Mouse (Mus musculus) bone marrow macrophage, adult 2 months (primary cell): Measurements from ENCODE around the gene Dguok. TPM values are rescaled to one million over a fixed set of nuclear protein-coding genes. Genes with fewer than 3 reads are reported as not detected.
A peak's percentile ranks its signal among the peaks of the same experiment; 100 is the strongest.

Experiments used
- H3K27ac ChIP-seq: 2 replicates; pipeline ENCODE4 v1.5.1; 2012; ENCODE audit warnings: low read depth, low read length; ENCODE audit not compliant: insufficient read depth
- H3K4me1 ChIP-seq: 2 replicates; pipeline ENCODE4 v1.6.1; 2012; ENCODE audit warnings: low read length; ENCODE audit not compliant: control insufficient read depth, insufficient read depth
- H3K4me3 ChIP-seq: 2 replicates; pipeline ENCODE4 v1.5.1; 2012; ENCODE audit warnings: mild to moderate bottlenecking, low read length, moderate library complexity; ENCODE audit not compliant: insufficient read depth
- CTCF ChIP-seq: IDR thresholded peaks from 2 replicates; pipeline ENCODE4 v1.5.1; 2012; ENCODE audit warnings: low read depth, mild to moderate bottlenecking, low read length, moderate library complexity
- POLR2A ChIP-seq: IDR thresholded peaks from 2 replicates; pipeline ENCODE4 v1.6.1; 2012; ENCODE audit warnings: mild to moderate bottlenecking, low read depth, low read length, borderline replicate concordance
- polyA plus RNA-seq: library from polyadenylated mRNA; stranded (reverse); fragments of >200 nt; gene quantifications from 2 replicates; pipeline ENCODE4 v1.2.4, GENCODE M21; 2012; ENCODE audit not compliant: missing spikeins, insufficient read depth, insufficient read length

Gene Dguok
- polyA plus RNA-seq, 1 experiment = 61.5 TPM

- 0 out of 2 replicates have a peak overlapping the region, but pooled peaks have one; percentile 8 for H3K27ac ChIP-seq
- H3K4me1 ChIP-seq = peaks cover 56% of the 10 kb centered on the region
- no peak overlapping the region for H3K4me3 ChIP-seq
- TF ChIP-seq CTCF (no peak), POLR2A (no peak)
Measured at GRCm38 (mm10) chr6:83437225-83437624, 69.5 kb downstream of the Dguok start.

- Histone ChIP-seq H3K4me3 (no peak overlapping the region), H3K27ac (no peak overlapping the region), H3K4me1 (peaks cover 54% of the 10 kb centered on the region)
- TF ChIP-seq POLR2A (no peak), CTCF (no peak)
Measured at GRCm38 (mm10) chr6:83436547-83436946, 70.2 kb downstream of the Dguok start.

GRCm38 (mm10) chr6:83435174-83435573 lies 71.6 kb downstream of the Dguok start:
- TF ChIP-seq CTCF (no peak), POLR2A (no peak)
- Histone ChIP-seq H3K4me3 (no peak overlapping the region), H3K27ac (no peak overlapping the region)

GRCm38 (mm10) chr6:83433546-83433945 lies 73.2 kb downstream of the Dguok start:
- TF ChIP-seq POLR2A = no peak
- no peak for TF ChIP-seq CTCF
- Histone ChIP-seq H3K4me3 (no peak overlapping the region), H3K27ac (peak overlapping the region; percentile 32), H3K4me1 (peaks cover 48% of the 10 kb centered on the region)

More at GRCm38 (mm10) chr6:83435174-83435573, 71.6 kb downstream of the Dguok start:
- H3K4me1 ChIP-seq = peaks cover 44% of the 10 kb centered on the region

GRCm38 (mm10) chr6:83432966-83433365 lies 73.8 kb downstream of the Dguok start:
- peaks cover 54% of the 10 kb centered on the region for H3K4me1 ChIP-seq
- no peak overlapping the region for H3K4me3 ChIP-seq
- no peak overlapping the region for H3K27ac ChIP-seq
- no peak for TF ChIP-seq CTCF
- TF ChIP-seq POLR2A = no peak

Other genes with a start within 250 kb of the Dguok start
- 21.1 and 28.1 TPM in 2 replicates for gene Mthfd2, start 181.1 kb downstream of the Dguok start, polyA plus RNA-seq
- gene Mob1a, start 181.0 kb downstream of the Dguok start, polyA plus RNA-seq = 166 and 182 TPM in 2 replicates
- gene Bola3, start 157.8 kb downstream of the Dguok start, polyA plus RNA-seq = 24.8 and 35.7 TPM in 2 replicates
- gene Tet3, start 47.9 kb downstream of the Dguok start, polyA plus RNA-seq = 46.8 and 46.9 TPM in 2 replicates
- 4.6 and 4.7 TPM in 2 replicates for gene Actg2, start 29.3 kb upstream of the Dguok start, polyA plus RNA-seq
- 28.8 and 36.4 TPM in 2 replicates for gene Stambp, start 65.8 kb upstream of the Dguok start, polyA plus RNA-seq
- not detected in 2 replicates for gene Clec4f, start 149.2 kb upstream of the Dguok start, polyA plus RNA-seq
- 3.6 and 5.1 TPM in 2 replicates for gene Cd207, start 170.9 kb upstream of the Dguok start, polyA plus RNA-seq
- not detected in 2 replicates for gene Vax2, start 204.3 kb upstream of the Dguok start, polyA plus RNA-seq
- gene Atp6v1b1, start 236.0 kb upstream of the Dguok start, polyA plus RNA-seq = not detected in 2 replicates